Comparison of ENCODE assay signal across 9 mouse cellular contexts in genomic region chr14:52003981-52004495, GRCm38 (mm10). TPM values are rescaled to one million over a fixed set of nuclear protein-coding genes. Genes with fewer than 3 reads are reported as not detected.
DNase-seq lines count a peak whose midpoint lies in the region; ATAC-seq lines count a peak whose summit lies in the region.
"Had no signal": no experiment of that assay in that cellular context is flagged by ENCODE, and none has a peak within 500 bp of the region (broad histone marks: within the 10 kb centered on the region; RNA-seq: fewer than 3 reads in every experiment).

No protein-coding gene starts in this region.

- H3K4me2 ChIP-seq in neural tube, embryonic 15.5 days, result peak overlapping the region; percentile 50

- H3K4me1 ChIP-seq in neural tube, embryonic 15.5 days, result peaks cover 44% of the 10 kb centered on the region

- peak overlapping the region; percentile 24 for H3K4me3 ChIP-seq in neural tube, embryonic 15.5 days (replicated peaks)
- H3K4me3 ChIP-seq: myocyte had no signal

- DNase-seq in heart, postnatal 4 days, result peak; percentile 20
- DNase-seq in heart, postnatal 36 days, result no peak
- peak; percentile 83 for DNase-seq in cerebellum, adult 9-10 months
- peak; percentile 79 to 90 for DNase-seq in frontal cortex, postnatal 36 days (ENCODE audit: low spot score in 2 of 2)
- peak; percentile 80 to 91 for DNase-seq in left cerebral cortex, postnatal 10 days (ENCODE audit: extremely low spot score in 1 of 2, low spot score in 2 of 2)
- DNase-seq in kidney, postnatal 14 days, result no peak
- DNase-seq in ovary, postnatal 14 days (ENCODE audit: low spot score), result no peak

- peak; percentile 85 for ATAC-seq in neural tube, embryonic 15.5 days (ENCODE audit: low FRiP score)

- intact Hi-C loops in heart, postnatal 36 days (cut with DNase I), result loop anchor here (2.0 kb wide), 1 partner anchor 17 kb away; no protein-coding TSS in a partner anchor
- intact Hi-C loops in left cerebral cortex, postnatal 10 days (cut with DNase I), result loop anchor here (5.0 kb wide), 1 partner anchor 122 kb away; the partner anchor contains the start of gene Mettl17

- peak overlapping the region; percentile 87 for H3K27ac ChIP-seq in neural tube, embryonic 15.5 days (replicated peaks)

- WGBS in neural tube, embryonic 15.5 days, result 9% methylated on average over 16 of the region's 16 CpGs

- H3K9ac ChIP-seq in neural tube, embryonic 15.5 days (replicated peaks), result 0 out of 2 replicates have a peak overlapping the region, but pooled peaks have one; percentile 28

- no peaks in the 10 kb centered on the region for H3K27me3 ChIP-seq in neural tube, embryonic 15.5 days (replicated peaks)

- peaks cover 74% of the 10 kb centered on the region for H3K36me3 ChIP-seq in neural tube, embryonic 15.5 days

- H3K9me3 ChIP-seq in neural tube, embryonic 15.5 days (replicated peaks), result no peaks in the 10 kb centered on the region

RNA-seq across cellular contexts. Expression of gene Tmem253, which starts 11.4 kb away (rescaled TPM):
- 1 to 10 TPM; 1.4 to 1.8 TPM for total RNA-seq in heart, postnatal 4 days (2021)
- total RNA-seq in heart, postnatal 36 days (2021), result 1 to 10 TPM; 2.1 to 2.3 TPM
- not detected for total RNA-seq in left cerebral cortex, postnatal 10 days (2021)
- 0.88 and 1.4 TPM in 2 replicates for polyA plus RNA-seq in neural tube, embryonic 15.5 days (2015; fragmentation: Nextera tagmentation; extraction: Ambion mirVana)

RNA-seq across cellular contexts. Expression of gene Zfp219, which starts 16.5 kb away (rescaled TPM):
- 10 to 100 TPM; 37.5 to 42.0 TPM for total RNA-seq in heart, postnatal 4 days (2021)
- total RNA-seq in heart, postnatal 36 days (2021), result 10 to 100 TPM; 27.8 to 31.7 TPM
- total RNA-seq in left cerebral cortex, postnatal 10 days (2021), result 10 to 100 TPM; 30.2 to 32.4 TPM
- polyA plus RNA-seq in neural tube, embryonic 15.5 days (2015; fragmentation: Nextera tagmentation; extraction: Ambion mirVana), result 25.3 and 28.6 TPM in 2 replicates

RNA-seq across cellular contexts. Expression of gene Arhgef40, which starts 19.5 kb away (rescaled TPM):
- total RNA-seq in heart, postnatal 4 days (2021), result 10 to 100 TPM; 64.6 to 65.6 TPM
- total RNA-seq in heart, postnatal 36 days (2021), result 10 to 100 TPM; 30.3 to 34.7 TPM
- total RNA-seq in left cerebral cortex, postnatal 10 days (2021), result 10 to 100 TPM; 32.7 to 37.1 TPM
- polyA plus RNA-seq in neural tube, embryonic 15.5 days (2015; fragmentation: Nextera tagmentation; extraction: Ambion mirVana), result 71.3 and 82.7 TPM in 2 replicates

RNA-seq across cellular contexts. Expression of gene Olfr221, which starts 38.2 kb away (rescaled TPM):
- not detected for total RNA-seq in heart, postnatal 4 days (2021)
- not detected for total RNA-seq in heart, postnatal 36 days (2021)
- not detected for total RNA-seq in left cerebral cortex, postnatal 10 days (2021)
- not detected in 2 replicates for polyA plus RNA-seq in neural tube, embryonic 15.5 days (2015; fragmentation: Nextera tagmentation; extraction: Ambion mirVana)
- polyA plus RNA-seq: myocyte had no signal

Comparison
In these comparisons a context has a peak if more than half of its experiments do, and no peak if none do; other contexts are left out.
1. DNase-seq: peak in heart, postnatal 4 days (single experiment), cerebellum, adult 9-10 months (single experiment), frontal cortex, postnatal 36 days (2 of 2) and left cerebral cortex, postnatal 10 days (2 of 2); none in heart, postnatal 36 days (0 of 2), kidney, postnatal 14 days (single experiment) and ovary, postnatal 14 days (single experiment).